Mouse (Mus musculus): ENCODE data around the gene Phf11d.
"Not testable (repeated sequence)": the region's sequence is repeated elsewhere in the genome, so short reads cannot be mapped to it uniquely, and the experiment has no call there.

Gene Phf11d

DNA sequence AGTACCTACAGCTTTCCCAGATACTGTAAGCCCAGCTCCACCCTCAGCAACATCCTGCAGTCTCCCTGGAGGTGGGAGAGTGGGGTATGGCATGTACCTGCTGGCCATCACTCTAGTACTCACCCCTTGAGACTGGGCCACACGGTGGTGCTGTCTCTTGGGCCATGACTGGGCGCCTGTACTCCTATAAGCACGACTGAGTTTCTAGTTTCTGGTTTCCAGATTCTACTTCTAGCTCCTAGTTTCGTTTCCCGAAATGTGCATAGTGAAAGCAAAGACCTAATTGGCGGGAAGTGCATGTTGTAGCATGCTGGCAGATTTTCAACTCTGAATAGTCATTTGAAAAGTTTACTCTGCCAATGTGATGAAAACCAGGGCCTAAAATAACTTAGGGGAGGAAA is at the start of gene Phf11d:
TSS of gene Phf11d (minus strand) at position 227 of the 401 bp plus-strand sequence.
- DNase-seq (ENCODE audit: low read depth, low spot score) = no peak

DNA sequence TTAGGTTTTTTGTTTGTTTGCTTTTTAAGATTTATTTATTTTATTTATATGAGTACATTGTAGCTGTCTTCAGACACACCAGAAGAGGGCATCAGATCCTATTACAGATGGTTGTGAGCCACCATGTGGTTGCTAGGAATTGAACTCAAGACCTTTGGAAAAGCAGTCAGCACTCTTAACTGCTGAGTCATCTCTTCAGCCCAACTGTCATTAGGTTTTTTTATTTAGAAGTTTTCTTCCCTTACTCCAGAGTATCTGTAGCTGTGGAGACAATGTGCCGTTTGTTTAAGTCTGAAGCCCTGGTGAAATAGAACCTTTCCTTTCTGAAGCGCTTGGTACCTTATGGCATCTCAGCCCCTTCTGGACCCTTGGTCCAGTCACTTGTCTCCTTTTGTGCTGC is 49.7 kb upstream of the Phf11d start:
- not testable (repeated sequence) for DNase-seq (ENCODE audit: low read depth, low spot score)

DNA sequence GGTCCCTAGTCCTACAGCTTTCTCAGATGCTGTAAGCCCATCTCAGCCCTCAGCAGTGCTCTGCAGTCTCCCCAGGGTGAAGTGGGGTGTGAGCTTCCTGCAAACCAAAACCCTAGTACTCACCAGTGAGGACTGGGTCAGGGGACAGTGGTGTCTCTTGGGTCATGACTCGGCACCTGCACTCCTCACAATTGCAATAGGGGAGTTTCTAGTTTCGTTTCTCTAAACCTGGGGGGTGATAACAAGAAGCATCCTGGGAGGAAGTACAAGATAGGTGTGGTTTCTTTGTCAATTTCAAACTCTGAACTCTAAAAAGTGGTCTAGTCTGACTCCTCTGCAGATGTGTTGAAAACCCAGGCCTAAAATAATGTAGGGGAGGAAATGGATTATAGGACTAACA is 31.7 kb upstream of the Phf11d start:
- DNase-seq (ENCODE audit: low read depth, low spot score) = no peak

DNA sequence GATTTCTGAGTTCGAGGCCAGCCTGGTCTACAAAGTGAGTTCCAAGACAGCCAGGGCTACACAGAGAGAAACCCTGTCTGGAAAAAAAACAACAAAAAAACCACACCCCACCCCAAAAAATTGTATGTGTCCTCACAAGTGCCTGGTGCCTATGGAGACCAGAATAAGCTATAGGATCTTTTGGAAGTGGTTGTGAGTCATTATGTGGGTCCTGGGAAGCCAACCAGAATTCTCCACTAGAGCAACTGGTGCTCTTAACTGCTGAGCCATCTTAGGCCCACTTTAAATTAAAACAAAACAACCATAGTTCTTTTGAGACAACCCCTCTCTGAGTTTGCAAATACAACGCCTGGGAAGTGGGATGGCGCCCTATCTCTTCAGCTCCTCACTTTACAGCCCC is 30.0 kb upstream of the Phf11d start, which contains the start of gene Phf11c:
TSS of gene Phf11c (minus strand) at position 101 of the 400 bp plus-strand sequence.
- no peak for DNase-seq (ENCODE audit: low read depth, low spot score)

DNA sequence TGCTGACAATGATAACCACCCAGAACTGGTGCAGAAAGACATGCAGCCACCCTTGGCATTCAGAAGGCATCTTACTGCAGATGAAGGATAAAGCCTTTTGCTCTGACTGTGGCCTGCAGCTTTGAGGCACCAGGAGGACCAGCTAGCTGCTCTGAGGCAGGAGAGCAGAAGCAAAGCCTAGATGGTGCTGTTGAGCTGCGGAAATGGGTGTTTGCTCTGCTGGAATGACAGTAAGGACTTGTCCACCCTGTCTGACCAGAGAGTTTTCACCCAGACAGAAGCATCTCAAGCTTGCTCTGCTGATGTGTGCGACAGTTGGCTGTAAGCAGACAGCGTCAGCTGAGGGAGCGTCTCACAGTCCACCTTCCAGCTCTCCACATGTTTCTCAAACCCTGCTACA is 24.9 kb upstream of the Phf11d start:
- not testable (repeated sequence) for DNase-seq (ENCODE audit: low read depth, low spot score)

DNA sequence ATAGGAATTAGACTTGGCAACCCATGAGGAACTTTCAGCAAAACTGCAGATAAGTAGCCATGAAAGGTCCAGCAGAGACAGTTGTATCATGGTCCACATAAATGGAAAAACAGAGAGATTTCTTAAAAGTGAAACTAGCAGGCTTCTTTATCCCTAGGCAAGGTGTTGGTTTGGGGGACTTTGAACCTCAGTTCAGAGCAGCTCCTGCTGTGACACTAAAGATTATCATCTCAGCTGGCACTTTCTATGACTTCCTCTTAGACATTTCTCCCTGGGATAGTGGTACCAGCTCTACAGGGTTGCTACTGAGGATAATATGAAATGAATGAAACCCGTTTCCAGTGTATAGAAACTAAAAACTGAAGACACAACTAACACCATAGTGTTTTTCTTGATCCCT is 24.3 kb upstream of the Phf11d start:
- no peak for DNase-seq (ENCODE audit: low read depth, low spot score)

DNA sequence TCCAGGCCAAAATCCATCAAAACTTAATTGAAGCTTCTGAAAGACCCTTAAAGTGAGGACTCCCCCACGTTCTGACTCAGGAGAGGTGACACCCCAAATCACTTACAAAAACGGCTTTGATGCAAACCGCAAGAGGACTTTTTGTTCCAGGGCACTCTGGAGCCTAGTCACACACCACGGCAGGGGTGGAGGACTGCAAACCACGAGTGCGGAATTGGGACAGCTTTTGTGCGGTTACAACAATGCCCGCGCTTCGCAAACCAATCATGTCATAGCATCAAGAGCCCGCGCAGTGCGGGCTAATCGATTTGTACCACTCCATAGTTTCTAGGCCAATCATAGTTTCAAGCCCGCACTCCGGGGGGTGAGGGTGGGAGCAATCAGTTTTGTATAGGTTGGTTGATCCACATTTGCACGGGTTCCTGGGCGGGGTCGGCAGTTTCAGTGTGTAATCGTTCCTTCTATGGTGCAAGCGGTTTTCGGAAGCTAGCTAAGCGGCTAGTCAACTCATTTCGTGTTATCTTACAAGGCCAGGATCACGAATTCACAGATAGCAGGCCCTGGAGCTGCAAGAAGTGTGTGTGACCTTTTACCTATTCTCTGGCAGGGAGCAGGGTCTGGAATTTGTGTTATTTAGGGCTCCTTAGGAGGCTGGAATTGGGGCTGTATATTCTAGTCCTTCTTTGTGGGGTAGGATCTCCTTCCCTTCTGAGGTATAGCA is 5.2 kb upstream of the Phf11d start:
- no peak for DNase-seq (ENCODE audit: low read depth, low spot score)

DNA sequence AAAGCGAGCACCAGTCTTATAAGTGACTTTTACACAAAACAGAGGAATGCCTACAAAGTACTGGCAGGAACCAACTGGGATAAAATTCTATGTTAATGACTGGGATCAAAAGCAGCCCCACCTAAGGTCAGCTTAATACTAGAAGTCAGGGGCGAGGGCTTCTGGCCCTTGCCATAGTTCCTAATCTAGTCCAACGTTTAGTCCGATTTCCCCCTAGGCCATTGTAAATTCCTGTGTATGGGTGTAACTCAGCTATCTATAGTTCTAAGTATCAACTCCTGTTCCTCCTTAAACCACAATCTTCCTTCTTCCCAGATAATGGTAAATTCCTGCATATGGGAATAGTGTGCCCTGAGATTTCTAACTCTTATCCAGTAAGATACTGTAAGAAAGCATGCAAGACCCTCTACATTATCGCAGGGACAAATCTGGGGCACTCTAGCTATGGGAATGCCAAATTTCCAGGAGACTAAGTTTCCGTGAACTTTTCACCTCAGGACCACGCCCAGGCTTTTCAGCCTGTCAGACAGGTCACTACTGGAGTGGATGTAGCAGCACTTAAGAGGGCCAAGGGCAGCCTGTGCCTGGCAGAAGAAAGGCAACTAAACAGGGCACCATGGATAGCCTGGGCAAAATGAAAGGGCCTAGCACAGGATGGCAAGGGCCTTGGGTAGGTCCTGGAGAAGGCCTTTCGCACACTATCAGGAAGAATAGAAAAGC is 1.3 kb upstream of the Phf11d start:
- no peak for DNase-seq (ENCODE audit: low read depth, low spot score)

DNA sequence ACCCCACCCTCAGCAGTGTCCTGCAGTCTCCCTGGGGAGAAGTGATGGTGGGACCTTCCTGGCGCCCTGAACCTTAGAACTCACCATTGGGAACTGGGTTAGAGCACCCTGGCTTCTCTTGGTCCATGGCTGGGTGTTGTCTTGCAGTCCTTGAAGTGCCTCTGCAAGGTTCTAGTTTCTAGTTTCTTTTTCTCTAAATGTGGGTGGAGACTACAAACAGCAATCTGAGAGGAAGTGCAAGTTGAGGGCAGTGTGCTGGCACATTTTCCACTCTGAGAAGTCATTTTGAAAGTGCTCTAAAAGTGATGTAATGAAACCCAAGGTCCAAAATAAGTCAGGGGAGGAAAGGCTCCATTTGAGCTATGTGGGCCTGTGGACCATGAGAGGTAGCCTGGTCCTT is 24.1 kb downstream of the Phf11d start, which contains the start of gene Phf11b:
TSS of gene Phf11b (minus strand) at position 163 of the 400 bp plus-strand sequence.
- not testable (repeated sequence) for DNase-seq (ENCODE audit: low read depth, low spot score)

DNA sequence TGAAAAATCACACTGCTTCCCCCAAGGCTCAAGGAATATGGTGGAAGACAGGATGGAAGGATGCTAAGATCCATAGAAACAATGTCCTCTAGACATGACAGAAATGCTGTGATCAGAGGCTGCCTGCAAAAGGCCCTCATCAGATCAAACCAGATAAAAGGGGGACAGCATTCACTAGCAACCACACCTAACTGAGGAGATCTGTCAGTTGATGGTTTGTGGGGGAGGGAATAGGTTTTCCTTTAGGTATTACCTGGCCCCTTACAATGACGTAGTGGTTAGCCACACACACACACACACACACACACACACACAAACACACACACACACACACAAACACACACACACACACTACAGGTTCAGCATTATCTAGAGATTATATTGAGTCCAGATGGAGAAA is 25.7 kb downstream of the Phf11d start:
- no peak for DNase-seq (ENCODE audit: low read depth, low spot score)

DNA sequence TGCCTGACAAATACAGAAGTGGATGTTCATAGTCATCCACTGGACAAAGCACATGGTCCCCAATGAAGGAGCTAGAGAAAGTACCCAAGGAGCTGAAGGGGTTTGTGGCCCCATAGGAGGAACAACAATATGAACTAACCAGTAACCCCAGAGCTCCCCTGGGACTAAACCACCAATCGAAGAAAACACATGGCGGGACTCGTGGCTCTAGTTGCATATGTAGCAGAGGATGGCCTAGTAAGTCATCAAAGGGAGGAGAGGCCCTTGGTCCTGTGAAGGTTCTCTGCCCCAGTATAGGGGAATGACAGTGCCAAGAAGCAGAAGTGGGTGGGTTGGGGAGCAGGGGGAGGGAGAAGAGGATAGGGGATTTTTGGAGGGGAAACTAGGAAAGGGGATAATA is 29.2 kb downstream of the Phf11d start:
- not testable (repeated sequence) for DNase-seq (ENCODE audit: low read depth, low spot score)

DNA sequence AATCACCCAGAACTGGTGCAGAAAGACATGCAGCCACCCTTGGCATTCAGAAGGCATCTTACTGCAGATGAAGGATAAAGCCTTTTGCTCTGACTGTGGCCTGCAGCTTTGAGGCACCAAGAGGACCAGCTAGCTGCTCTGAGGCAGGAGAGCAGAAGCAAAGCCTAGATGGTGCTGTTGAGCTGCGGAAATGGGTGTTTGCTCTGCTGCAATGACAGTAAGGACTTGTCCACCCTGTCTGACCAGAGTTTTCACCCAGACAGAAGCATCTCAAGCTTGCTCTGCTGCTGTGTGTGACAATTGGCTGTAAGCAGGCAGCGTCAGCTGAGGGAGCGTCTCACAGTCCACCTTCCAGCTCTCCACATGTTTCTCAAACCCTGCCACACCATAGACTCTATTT is 34.8 kb downstream of the Phf11d start:
- DNase-seq (ENCODE audit: low read depth, low spot score) = not testable (repeated sequence)

DNA sequence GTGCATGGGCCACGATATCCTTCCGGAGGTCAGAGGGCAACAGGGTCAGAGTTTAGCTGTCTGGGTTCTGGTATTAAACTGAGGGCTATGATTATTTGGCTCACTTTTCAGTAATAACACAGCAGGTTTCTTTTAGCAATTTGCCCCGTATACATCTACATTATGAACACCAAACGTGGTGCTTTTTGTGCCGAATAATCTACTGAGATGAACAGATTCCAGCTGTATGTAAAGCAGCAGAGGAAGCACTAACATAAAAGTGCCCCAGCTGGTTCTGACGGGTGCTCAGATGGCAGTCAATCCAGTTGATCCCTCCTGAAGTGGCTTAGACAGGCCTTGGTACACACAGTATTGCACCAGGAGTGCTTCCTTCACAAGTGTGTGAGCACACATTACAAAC is 45.3 kb downstream of the Phf11d start:
- DNase-seq (ENCODE audit: low read depth, low spot score) = not testable (repeated sequence)

DNA sequence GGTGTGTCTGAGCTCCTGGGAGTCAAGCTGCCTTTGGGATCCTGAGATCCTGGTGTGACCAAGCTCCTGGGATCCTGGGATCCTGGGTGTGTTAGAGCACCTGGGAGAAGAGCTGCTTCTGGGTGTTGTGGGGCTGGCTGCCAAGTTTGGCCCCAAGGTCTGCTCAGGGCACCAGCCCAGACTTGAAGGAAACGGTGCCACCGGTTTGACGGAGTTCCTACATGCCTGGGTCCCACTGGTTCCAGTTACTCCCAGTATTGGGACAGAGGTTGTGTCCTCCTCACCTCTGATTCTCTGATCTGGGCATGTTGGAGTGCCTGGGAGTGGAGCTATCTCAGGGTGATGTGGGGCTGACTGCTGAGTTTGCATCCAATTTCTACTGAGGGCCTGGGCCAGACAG is 46.2 kb downstream of the Phf11d start:
- DNase-seq (ENCODE audit: low read depth, low spot score) = not testable (repeated sequence)
